Mouse (Mus musculus) CH12.LX (cell line): ENCODE data around the gene Gm37240. TPM values are rescaled to one million over a fixed set of nuclear protein-coding genes. Genes with fewer than 3 reads are reported as not detected.

Experiments used
- DNase-seq: peaks from one replicate; pipeline ENCODE4 v3.0.0-alpha.2; 2013; ENCODE audit errors: extremely low read depth
- H3K27ac ChIP-seq: 2 replicates; pipeline ENCODE4 v1.5.1; 2012; ENCODE audit warnings: low read depth, mild to moderate bottlenecking, control low read depth, moderate library complexity; ENCODE audit not compliant: insufficient read depth
- H3K27me3 ChIP-seq: replicated peaks from 2 replicates; pipeline ENCODE3; 2012; ENCODE audit warnings: inconsistent platforms
- H3K36me3 ChIP-seq, 2 experiments: replicated peaks in 1 of 2; 2 replicates each; pipeline versions ENCODE3 to v1.6.1; 2012; ENCODE audit warnings: inconsistent platforms in 1 of 2, low read length in 1 of 2, mild to moderate bottlenecking in 1 of 2, mixed read lengths in 1 of 2, moderate library complexity in 1 of 2; ENCODE audit not compliant: control insufficient read depth in 1 of 2, insufficient read depth in 1 of 2
- H3K4me1 ChIP-seq, 2 experiments: 2 replicates each; pipeline ENCODE4 v1.6.1; 2012; ENCODE audit warnings: inconsistent platforms in 1 of 2, moderate library complexity in 1 of 2; ENCODE audit not compliant: insufficient read depth in 2 of 2, control insufficient read depth in 1 of 2
- H3K4me2 ChIP-seq: 2 replicates; pipeline ENCODE4 v1.6.1; 2012; ENCODE audit warnings: low read depth, mild to moderate bottlenecking, control low read depth; ENCODE audit not compliant: poor library complexity, insufficient read depth, severe bottlenecking
- H3K4me3 ChIP-seq, 3 experiments: fragments of 150-350 bp in 1 of 3; sonication (generic) in 1 of 3; replicated peaks in 1 of 3; 2 replicates each; pipeline versions ENCODE3 to v1.5.1; 2011 to 2012; ENCODE audit warnings: low read depth in 2 of 3, low read length in 2 of 3, mild to moderate bottlenecking in 2 of 3, moderate library complexity in 2 of 3, control low read depth in 1 of 3, improper control_type of control experiment in 1 of 3, inconsistent platforms in 1 of 3, mixed read lengths in 1 of 3; ENCODE audit not compliant: poor library complexity in 1 of 3
- H3K79me2 ChIP-seq: replicated peaks from 2 replicates; pipeline ENCODE4 v1.6.1; 2012; ENCODE audit warnings: mild to moderate bottlenecking, moderate library complexity; ENCODE audit not compliant: control insufficient read depth, poor library complexity, insufficient read depth, severe bottlenecking; ENCODE audit errors: extremely low read depth
- H3K9ac ChIP-seq: 2 replicates; pipeline ENCODE4 v1.6.1; 2012; ENCODE audit warnings: low read depth, mild to moderate bottlenecking, control low read depth, moderate library complexity; ENCODE audit not compliant: insufficient read depth
- H3K9me3 ChIP-seq: replicated peaks from 2 replicates; pipeline ENCODE3; 2012; ENCODE audit warnings: low read length, inconsistent platforms, mixed read lengths
- BHLHE40 ChIP-seq: IDR thresholded peaks from 2 replicates; pipeline ENCODE4 v1.6.1; 2011; ENCODE audit warnings: mild to moderate bottlenecking, low read depth, low read length, improper control_type of control experiment
- E2F4 ChIP-seq: IDR thresholded peaks from 2 replicates; pipeline ENCODE4 v1.6.1; 2011; ENCODE audit warnings: low read depth, low read length, improper control_type of control experiment; ENCODE audit not compliant: insufficient replicate concordance
- ETS1 ChIP-seq: conservative IDR thresholded peaks from 2 replicates; pipeline ENCODE4 v1.6.1; 2012; ENCODE audit warnings: low read depth, mild to moderate bottlenecking, inconsistent platforms, low read length, improper control_type of control experiment, moderate library complexity
- HCFC1 ChIP-seq: IDR thresholded peaks from 2 replicates; pipeline ENCODE4 v1.6.1; 2012; ENCODE audit warnings: low read depth, mild to moderate bottlenecking, inconsistent platforms, low read length, improper control_type of control experiment
- IRF4 ChIP-seq: IDR thresholded peaks from 2 replicates; pipeline ENCODE4 v1.6.1; 2014; ENCODE audit warnings: low read depth, mild to moderate bottlenecking, inconsistent platforms, low read length, improper control_type of control experiment
- JUN ChIP-seq: IDR thresholded peaks from 2 replicates; pipeline ENCODE4 v1.6.1; 2011; ENCODE audit warnings: low read depth, mild to moderate bottlenecking, low read length, improper control_type of control experiment, moderate library complexity; ENCODE audit not compliant: insufficient read depth
- JUND ChIP-seq: conservative IDR thresholded peaks from 2 replicates; pipeline ENCODE4 v1.6.1; 2011; ENCODE audit warnings: low read depth, low read length, improper control_type of control experiment
- MAZ ChIP-seq: IDR thresholded peaks from 2 replicates; pipeline ENCODE4 v1.6.1; 2012; ENCODE audit warnings: low read depth, mild to moderate bottlenecking, inconsistent platforms, low read length, improper control_type of control experiment, moderate library complexity
- MEF2A ChIP-seq: IDR thresholded peaks from 2 replicates; pipeline ENCODE4 v1.6.1; 2014; ENCODE audit warnings: low read depth, mild to moderate bottlenecking, inconsistent platforms, low read length, improper control_type of control experiment, borderline replicate concordance
- NRF1 ChIP-seq: IDR thresholded peaks from 2 replicates; pipeline ENCODE4 v1.6.1; 2014; ENCODE audit warnings: low read depth, mild to moderate bottlenecking, inconsistent platforms, low read length, improper control_type of control experiment, moderate library complexity
- PAX5 ChIP-seq: IDR thresholded peaks from 2 replicates; pipeline ENCODE4 v1.6.1; 2012; ENCODE audit warnings: low read length, inconsistent platforms, mixed read lengths
- POLR2A ChIP-seq: IDR thresholded peaks from 2 replicates; pipeline ENCODE4 v1.6.1; 2011; ENCODE audit warnings: low read depth, mild to moderate bottlenecking, improper control_type of control experiment, low read length
- RAD21 ChIP-seq: IDR thresholded peaks from 2 replicates; pipeline ENCODE4 v1.6.1; 2011; ENCODE audit warnings: low read depth, mild to moderate bottlenecking, low read length, improper control_type of control experiment, moderate library complexity
- SMC3 ChIP-seq: IDR thresholded peaks from 2 replicates; pipeline ENCODE4 v1.6.1; 2011; ENCODE audit warnings: low read depth, low read length, improper control_type of control experiment
- TCF12 ChIP-seq: IDR thresholded peaks from 2 replicates; pipeline ENCODE4 v1.6.1; 2014; ENCODE audit warnings: low read depth, mild to moderate bottlenecking, inconsistent platforms, low read length, improper control_type of control experiment
- ZC3H11A ChIP-seq: IDR thresholded peaks from 2 replicates; pipeline ENCODE4 v1.6.1; 2012; ENCODE audit warnings: low read depth, mild to moderate bottlenecking, inconsistent platforms, low read length, improper control_type of control experiment
- ZKSCAN1 ChIP-seq: IDR thresholded peaks from 2 replicates; pipeline ENCODE4 v1.6.1; 2012; ENCODE audit warnings: low read depth, inconsistent platforms, low read length, improper control_type of control experiment, borderline replicate concordance
- ZMIZ1 ChIP-seq: IDR thresholded peaks from 2 replicates; pipeline ENCODE4 v1.6.1; 2012; ENCODE audit warnings: low read depth, mild to moderate bottlenecking, inconsistent platforms, low read length, improper control_type of control experiment
- ZNF384 ChIP-seq: IDR thresholded peaks from 2 replicates; pipeline ENCODE4 v1.6.1; 2012; ENCODE audit warnings: low read depth, low read length, improper control_type of control experiment, inconsistent platforms
- dilution Hi-C: fragments of 300-500 bp; cut with MboI; formaldehyde crosslinking; loops from 2 replicates; pipeline ENCODE4 v1.14.3; 2020; ENCODE audit warnings: low sequenced_read_pairs; ENCODE audit not compliant: extremely low pct_unique_long_range_greater_than_20kb, extremely low pct_ligation_motif_present
- in situ Hi-C: fragments of 300-500 bp; cut with MboI; formaldehyde crosslinking; loops from 3 replicates; pipeline ENCODE4 v1.14.3; 2019; ENCODE audit warnings: low sequenced_read_pairs, low pct_ligation_motif_present, low pct_unique_long_range_greater_than_20kb, mixed read lengths
- polyA plus RNA-seq: library from polyadenylated mRNA; unstranded; fragments of >175 nt; gene quantifications from 2 replicates; pipeline ENCODE4 v1.2.1, GENCODE M21; 2012; ENCODE audit warnings: low read depth; ENCODE audit not compliant: insufficient read length
- total RNA-seq, 2 experiments: library from RNA; depleted of rRNA; stranded (reverse); fragments of 300-350 nt in 1 of 2; fragments of >200 nt in 1 of 2; gene quantifications; 2 replicates each; pipeline ENCODE4 v1.2.3; 2012 to 2014

The Gm37240 gene
- total and polyA plus RNA-seq, 3 experiments, result 0.08 to 0.19 (median 0.14) TPM

GRCm38 (mm10) chr3:84472527-84472926 lies 1414.8 kb downstream of the Gm37240 start:
- Histone ChIP-seq H3K4me1 (no peaks in the 10 kb centered on the region), H3K4me2 (no peak overlapping the region), H3K9ac (no peak overlapping the region), H3K4me3 (no peak overlapping the region), H3K27me3 (no peaks in the 10 kb centered on the region), H3K27ac (no peak overlapping the region), H3K9me3 (no peaks in the 10 kb centered on the region), H3K36me3 (no peaks in the 10 kb centered on the region), H3K79me2 (no peaks in the 10 kb centered on the region)
- dilution Hi-C loops (no loop called here), in situ Hi-C loops (no loop called here)
- TF ChIP-seq BHLHE40, result no peak
- TF ChIP-seq RAD21, result no peak
- TF ChIP-seq ZC3H11A, result no peak
- TF ChIP-seq JUND, result no peak
- TF ChIP-seq SMC3, result no peak
- no peak for TF ChIP-seq ZMIZ1
- TF ChIP-seq NRF1, result no peak
- TF ChIP-seq HCFC1, result no peak
- no peak for TF ChIP-seq TCF12
- DNase-seq, result no peak

DNA sequence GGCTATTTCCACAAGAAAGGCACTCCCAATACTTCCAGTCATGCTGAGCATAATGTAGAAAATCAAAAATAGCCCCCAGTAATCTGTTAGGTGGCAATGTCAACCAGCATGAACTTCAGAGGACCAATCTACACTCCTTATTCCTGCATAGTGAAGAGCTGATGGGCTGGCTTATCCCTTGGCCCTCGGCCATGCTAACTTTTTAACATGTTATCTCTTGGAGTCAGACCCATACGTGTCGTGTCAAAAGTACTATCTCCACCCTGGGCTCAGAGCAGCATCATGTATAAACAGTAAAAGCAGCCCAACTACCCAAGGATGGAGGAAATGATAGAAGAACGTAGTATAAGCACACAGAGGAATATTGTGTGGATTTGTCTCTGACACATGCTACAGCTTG lies 1416.2 kb downstream of the Gm37240 start:
- no peak overlapping the region for H3K4me3 ChIP-seq
- H3K4me1 ChIP-seq, result no peaks in the 10 kb centered on the region
- H3K27me3 ChIP-seq, result no peaks in the 10 kb centered on the region
- H3K9me3 ChIP-seq, result no peaks in the 10 kb centered on the region
- no peak overlapping the region for H3K9ac ChIP-seq
- dilution Hi-C loops, result no loop called here
- no peak for DNase-seq
- H3K36me3 ChIP-seq, result no peaks in the 10 kb centered on the region
- no peaks in the 10 kb centered on the region for H3K79me2 ChIP-seq
- TF ChIP-seq PAX5, result no peak
- TF ChIP-seq ZC3H11A, result no peak
- in situ Hi-C loops, result no loop called here
- H3K27ac ChIP-seq, result no peak overlapping the region
- H3K4me2 ChIP-seq, result no peak overlapping the region

GRCm38 (mm10) chr3:84468111-84468453 lies 1419.2 kb downstream of the Gm37240 start:
- H3K9ac ChIP-seq, result no peak overlapping the region
- dilution Hi-C loops (no loop called here), in situ Hi-C loops (no loop called here)
- no peak overlapping the region for H3K27ac ChIP-seq
- H3K36me3 ChIP-seq, result no peaks in the 10 kb centered on the region
- no peaks in the 10 kb centered on the region for H3K27me3 ChIP-seq
- H3K4me2 ChIP-seq, result no peak overlapping the region
- DNase-seq, result no peak
- no peaks in the 10 kb centered on the region for H3K9me3 ChIP-seq
- no peaks in the 10 kb centered on the region for H3K4me1 ChIP-seq
- H3K4me3 ChIP-seq, result no peak overlapping the region
- no peaks in the 10 kb centered on the region for H3K79me2 ChIP-seq
- TF ChIP-seq ETS1 (no peak), MEF2A (no peak), JUND (no peak), ZKSCAN1 (no peak), POLR2A (no peak), MAZ (no peak), IRF4 (no peak), E2F4 (no peak), ZNF384 (no peak), BHLHE40 (no peak), JUN (no peak), RAD21 (no peak)
